Mouse (Mus musculus): ENCODE results near the gene Sox10.

Gene Sox10

DNA sequence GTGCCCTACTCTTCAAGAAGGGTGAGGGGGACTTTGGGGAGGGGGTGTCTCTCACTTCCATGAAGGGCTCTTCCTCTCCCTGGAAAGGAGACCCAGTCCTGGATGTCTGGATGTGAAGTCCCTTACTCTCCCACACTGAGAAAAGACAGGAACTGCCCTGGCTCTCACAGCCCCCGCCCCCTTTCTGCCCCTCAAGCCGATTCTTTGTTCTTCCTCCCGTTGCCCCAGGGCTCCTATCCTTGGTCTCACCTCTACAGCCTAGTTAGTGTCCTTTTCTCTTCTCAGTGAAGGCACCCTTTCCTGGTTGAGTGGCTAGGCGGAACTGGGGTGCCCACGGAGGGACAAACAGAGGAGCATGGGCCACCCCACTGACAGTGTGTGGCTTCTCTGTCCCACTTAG, at the start of gene Sox10:
Gene Sox10 (minus strand): TSS at position 101 of the 400 bp plus-strand sequence.
- no peak for DNase-seq

GRCm38 (mm10) chr15:79213591-79213990, 48.6 kb upstream of the Sox10 start:
- DNase-seq, result no peak

GRCm38 (mm10) chr15:79212750-79213446, 47.9 kb upstream of the Sox10 start:
- DNase-seq, result peak; percentile 82

- no peak for DNase-seq
Observed at GRCm38 (mm10) chr15:79210357-79210756, 45.3 kb upstream of the Sox10 start.

GRCm38 (mm10) chr15:79208758-79209439, 43.9 kb upstream of the Sox10 start:
- DNase-seq, result peak; percentile 72

GRCm38 (mm10) chr15:79208211-79208610, 43.2 kb upstream of the Sox10 start:
- DNase-seq, result no peak

GRCm38 (mm10) chr15:79202575-79202974, 37.5 kb upstream of the Sox10 start:
- DNase-seq, result peak; percentile 31

DNA sequence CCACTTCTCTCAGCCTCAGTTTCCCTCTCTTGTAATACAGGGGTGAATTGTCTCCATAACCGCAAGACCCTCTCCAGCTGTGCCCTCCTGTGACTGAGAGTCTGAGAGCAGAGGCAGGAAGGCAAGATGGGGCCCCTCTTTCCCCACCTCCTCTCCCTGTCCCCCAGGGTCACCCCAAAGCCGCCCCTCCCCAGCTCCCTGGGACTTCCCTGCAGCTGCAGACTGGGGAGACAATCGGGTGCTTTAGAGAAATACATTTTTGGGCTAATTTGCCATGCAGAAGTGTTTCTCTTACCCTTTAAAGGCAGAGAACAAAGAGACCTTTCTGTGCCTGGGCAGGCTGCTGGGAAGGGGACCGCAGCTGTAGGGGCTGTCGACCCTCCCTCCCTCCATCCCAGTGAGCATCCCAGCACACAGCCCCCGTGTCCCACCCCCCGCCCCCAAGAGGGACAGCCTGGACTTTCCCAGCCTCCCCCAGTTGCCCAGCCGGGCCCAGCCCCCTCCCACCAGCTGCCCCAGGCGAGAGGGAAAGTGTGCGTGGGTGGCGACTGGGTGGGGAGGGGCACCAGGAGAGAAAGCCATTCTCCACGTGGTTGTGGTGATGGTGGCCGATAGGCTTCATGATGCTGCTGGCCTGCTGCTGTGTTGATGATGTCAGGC, 36.6 kb upstream of the Sox10 start:
- DNase-seq, result peak; percentile 78

- DNase-seq, result no peak
Observed at GRCm38 (mm10) chr15:79199390-79199976, 34.4 kb upstream of the Sox10 start.

- no peak for DNase-seq
Observed at GRCm38 (mm10) chr15:79195492-79195891, 30.5 kb upstream of the Sox10 start.

DNA sequence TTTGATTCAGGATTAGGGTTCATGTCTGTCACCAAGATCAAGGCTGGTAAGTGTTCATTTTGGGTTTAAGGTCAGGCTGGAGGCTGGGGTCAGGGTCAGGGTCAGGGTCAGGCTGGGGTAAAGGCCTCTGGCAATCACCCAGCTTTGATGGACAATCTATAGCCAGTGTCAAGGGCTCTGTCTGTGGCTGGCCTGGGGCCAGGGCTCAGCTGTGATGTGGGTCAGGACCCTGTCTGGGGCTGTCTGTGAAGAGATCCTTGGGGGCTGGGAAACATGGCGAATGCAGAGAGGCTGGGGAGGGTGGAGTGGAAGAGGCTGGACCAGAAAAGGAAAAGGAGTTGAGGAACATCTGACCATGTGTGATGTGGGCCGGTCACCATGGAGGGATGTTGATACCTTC, 29.9 kb upstream of the Sox10 start:
- DNase-seq, result no peak

- no peak for DNase-seq
Observed at GRCm38 (mm10) chr15:79194048-79194447, 29.0 kb upstream of the Sox10 start.

- peak; percentile 82 for DNase-seq
Observed at GRCm38 (mm10) chr15:79192885-79193845, 28.1 kb upstream of the Sox10 start.

DNA sequence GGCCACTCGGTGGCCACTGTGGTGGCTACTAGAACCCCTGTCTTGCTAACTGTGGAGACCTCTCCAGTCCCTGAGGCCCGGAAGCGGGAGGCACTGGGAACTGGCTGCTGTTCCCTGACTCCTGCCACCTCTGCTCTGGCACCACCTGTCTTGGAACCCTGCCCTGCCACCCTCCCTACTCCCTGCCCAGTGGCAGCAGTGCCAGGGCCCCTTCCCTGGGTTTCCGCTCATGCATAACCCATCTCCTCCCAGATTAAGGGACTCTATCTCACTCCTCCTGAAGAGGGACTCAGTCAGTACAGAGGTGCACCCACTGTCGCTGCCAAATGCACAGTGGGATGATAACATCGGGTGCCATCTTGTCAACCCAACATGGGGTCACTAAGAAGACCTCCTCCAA, 27.4 kb upstream of the Sox10 start:
- no peak for DNase-seq

GRCm38 (mm10) chr15:79191426-79191825, 26.4 kb upstream of the Sox10 start:
- no peak for DNase-seq

DNA sequence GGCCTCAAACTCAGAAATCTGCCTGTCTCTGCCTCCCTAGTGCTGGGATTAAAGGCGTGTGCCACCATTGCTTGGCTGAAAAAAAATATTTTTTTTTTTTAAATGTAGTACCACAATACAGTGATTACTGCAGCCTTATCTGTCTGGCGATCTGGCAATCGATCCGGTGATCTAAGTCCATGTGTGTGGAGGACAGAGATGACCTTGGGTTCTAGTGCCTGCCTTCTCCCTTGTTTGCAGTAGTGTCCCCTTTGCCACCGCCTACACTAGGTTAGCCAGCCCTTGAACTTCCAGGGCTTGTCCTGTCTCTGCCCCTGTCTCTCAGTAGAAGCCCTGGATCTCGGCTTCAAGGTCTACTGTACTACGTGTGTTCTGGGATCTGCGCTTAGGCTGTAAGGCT, 22.8 kb upstream of the Sox10 start:
- no peak for DNase-seq

DNA sequence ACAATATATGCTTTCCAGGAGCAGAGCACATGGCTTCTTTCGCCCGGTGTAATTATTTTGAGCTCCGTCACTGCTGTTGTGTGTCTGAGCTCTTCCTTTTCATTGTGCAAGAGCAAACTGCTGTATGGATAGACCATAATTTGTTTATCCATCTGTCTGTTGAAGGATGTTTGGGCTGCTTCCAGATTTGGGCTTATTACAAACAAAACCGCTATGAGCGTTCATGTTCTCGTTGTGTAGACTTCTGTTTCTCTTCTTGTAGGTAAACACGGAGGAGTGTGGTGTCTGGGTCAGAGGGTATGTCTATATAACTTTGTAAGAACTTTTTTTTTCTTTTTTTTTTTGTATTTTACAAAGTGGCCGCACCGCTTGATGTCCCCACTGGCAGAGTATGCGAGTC, 20.2 kb upstream of the Sox10 start:
- no peak for DNase-seq

- no peak for DNase-seq
Observed at GRCm38 (mm10) chr15:79176905-79177304, 11.9 kb upstream of the Sox10 start.

- DNase-seq, result peak; percentile 77
Observed at GRCm38 (mm10) chr15:79166712-79167111, 1.7 kb upstream of the Sox10 start.

GRCm38 (mm10) chr15:79164251-79164650, 789 bp downstream of the Sox10 start:
- no peak for DNase-seq

GRCm38 (mm10) chr15:79162822-79163221, 2.2 kb downstream of the Sox10 start:
- DNase-seq, result no peak

- no peak for DNase-seq
Observed at GRCm38 (mm10) chr15:79162301-79162700, 2.7 kb downstream of the Sox10 start.
